Mouse (Mus musculus): ENCODE measurements around the gene Rpl29. TPM values are rescaled to one million over a fixed set of nuclear protein-coding genes. Genes with fewer than 3 reads are reported as not detected.

Rpl29 gene
- polyA plus RNA-seq, 1 experiment from 2014 or later: 931 TPM

DNA sequence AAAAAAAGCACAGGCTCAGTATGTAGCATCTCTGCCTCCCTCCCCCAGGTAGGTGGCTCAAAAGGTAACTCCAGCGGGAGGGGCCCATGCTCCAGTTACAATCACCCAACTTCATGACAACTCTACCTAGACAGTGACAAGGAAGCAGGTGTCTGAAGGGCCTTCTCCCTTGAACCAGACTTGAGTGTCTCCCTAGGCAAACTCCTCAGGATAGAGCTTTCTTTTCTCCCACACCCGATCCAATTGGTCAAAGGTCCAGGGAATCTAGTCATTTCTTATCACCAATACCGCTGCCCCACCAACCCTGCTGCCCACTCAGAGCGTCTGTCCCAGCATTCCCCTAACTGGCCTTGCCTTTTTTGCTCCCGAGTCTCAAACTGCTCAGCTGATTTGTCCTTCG, 37.5 kb downstream of the Rpl29 start:
- peaks cover 18% of the 10 kb centered on the region for H3K4me1 ChIP-seq (ENCODE audit: control insufficient read depth, insufficient read depth, low read length)
- 81% methylated on average over 6 of the region's 6 CpGs for WGBS
- no peak overlapping the region for H3K4me2 ChIP-seq (ENCODE audit: low read depth, low read length)
- ATAC-seq: no peak
- no peaks in the 10 kb centered on the region for H3K9me3 ChIP-seq (ENCODE audit: control insufficient read depth, low read length)
- H3K4me3 ChIP-seq (ENCODE audit: low read length): no peak overlapping the region
- no peaks in the 10 kb centered on the region for H3K36me3 ChIP-seq (ENCODE audit: control insufficient read depth, insufficient read depth, low read length)
- no peak overlapping the region for H3K9ac ChIP-seq (ENCODE audit: low read depth, low read length)
- H3K27me3 ChIP-seq (replicated peaks; ENCODE audit: control insufficient read depth, insufficient read depth, low read length): peaks cover 21% of the 10 kb centered on the region
- no peak overlapping the region for H3K27ac ChIP-seq (ENCODE audit: low read length)

DNA sequence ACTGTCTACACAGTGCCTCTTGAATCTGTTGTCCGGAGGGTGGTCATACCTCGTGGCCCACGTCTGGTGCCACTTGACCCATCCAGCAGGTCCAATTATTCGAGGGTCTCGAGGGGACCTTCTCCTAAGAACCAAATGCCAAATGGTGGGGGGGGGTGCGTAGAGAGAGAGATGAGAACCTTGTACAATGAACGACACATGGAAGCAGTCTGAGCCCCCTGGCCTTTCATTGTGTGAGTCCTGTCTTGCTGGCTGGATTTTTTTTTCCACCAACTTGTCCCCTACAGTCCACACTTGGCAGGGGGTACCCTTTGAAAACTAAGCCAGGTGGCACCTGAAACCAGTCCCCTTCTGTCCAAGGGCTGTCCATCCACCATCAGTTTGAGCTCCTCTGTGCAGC, 38.5 kb downstream of the Rpl29 start:
- Histone ChIP-seq H3K27ac (ENCODE audit: low read length) (no peak overlapping the region), H3K36me3 (ENCODE audit: control insufficient read depth, insufficient read depth, low read length) (no peaks in the 10 kb centered on the region), H3K9ac (ENCODE audit: low read depth, low read length) (no peak overlapping the region), H3K27me3 (replicated peaks; ENCODE audit: control insufficient read depth, insufficient read depth, low read length) (peaks cover 21% of the 10 kb centered on the region), H3K4me2 (ENCODE audit: low read depth, low read length) (no peak overlapping the region), H3K9me3 (ENCODE audit: control insufficient read depth, low read length) (no peaks in the 10 kb centered on the region), H3K4me1 (ENCODE audit: control insufficient read depth, insufficient read depth, low read length) (peaks cover 25% of the 10 kb centered on the region), H3K4me3 (ENCODE audit: low read length) (no peak overlapping the region)
- ATAC-seq: no peak
- WGBS: 93% methylated on average over 7 of the region's 7 CpGs

DNA sequence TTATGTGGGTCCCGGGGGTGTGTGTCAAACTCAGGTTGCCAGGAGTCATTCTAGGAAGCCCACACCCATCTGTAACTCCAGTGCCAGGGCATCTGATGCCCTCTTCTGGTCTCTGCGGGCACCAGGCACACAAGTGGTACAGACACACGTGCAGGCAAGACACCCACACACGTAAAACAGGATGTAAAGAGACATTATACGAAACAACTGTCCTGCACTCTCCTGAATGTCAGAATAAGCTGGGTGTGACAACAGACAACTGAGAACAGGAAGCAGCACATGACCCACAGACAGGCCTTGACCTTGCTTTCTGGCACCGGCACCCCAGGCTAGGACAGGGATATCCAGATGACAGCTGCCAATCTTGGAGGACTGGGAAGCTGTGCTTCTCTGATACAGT, 40.1 kb downstream of the Rpl29 start:
- Histone ChIP-seq H3K9me3 (ENCODE audit: control insufficient read depth, low read length) (no peaks in the 10 kb centered on the region), H3K27ac (ENCODE audit: low read length) (no peak overlapping the region), H3K9ac (ENCODE audit: low read depth, low read length) (no peak overlapping the region), H3K4me3 (ENCODE audit: low read length) (no peak overlapping the region), H3K4me1 (ENCODE audit: control insufficient read depth, insufficient read depth, low read length) (peaks cover 34% of the 10 kb centered on the region), H3K36me3 (ENCODE audit: control insufficient read depth, insufficient read depth, low read length) (no peaks in the 10 kb centered on the region), H3K27me3 (replicated peaks; ENCODE audit: control insufficient read depth, insufficient read depth, low read length) (peaks cover 17% of the 10 kb centered on the region), H3K4me2 (ENCODE audit: low read depth, low read length) (no peak overlapping the region)
- WGBS: 72% methylated on average over 6 of the region's 6 CpGs
- no peak for ATAC-seq

DNA sequence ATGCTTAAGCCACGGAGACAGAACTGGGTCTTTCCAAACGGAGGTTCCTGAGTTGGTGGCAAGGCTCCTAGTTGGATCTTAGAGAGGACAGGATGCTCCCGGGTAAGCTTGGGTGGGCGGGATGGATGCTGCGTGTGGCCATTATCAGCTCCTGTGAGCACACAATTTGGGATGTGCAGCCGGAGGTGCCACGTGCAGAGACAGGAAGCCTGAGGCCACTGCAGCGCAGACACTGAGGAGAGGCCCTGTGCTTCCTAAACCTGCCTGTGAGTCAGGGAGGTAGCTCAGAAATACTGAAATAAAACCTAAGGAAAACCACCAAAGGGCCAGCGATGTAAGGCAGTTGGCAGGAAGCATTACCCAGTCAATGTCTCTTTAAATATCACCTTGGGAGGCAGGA, 40.5 kb downstream of the Rpl29 start:
- no peak overlapping the region for H3K4me2 ChIP-seq (ENCODE audit: low read depth, low read length)
- H3K9ac ChIP-seq (ENCODE audit: low read depth, low read length): no peak overlapping the region
- peaks cover 34% of the 10 kb centered on the region for H3K4me1 ChIP-seq (ENCODE audit: control insufficient read depth, insufficient read depth, low read length)
- H3K27ac ChIP-seq (ENCODE audit: low read length): no peak overlapping the region
- peaks cover 12% of the 10 kb centered on the region for H3K27me3 ChIP-seq (replicated peaks; ENCODE audit: control insufficient read depth, insufficient read depth, low read length)
- H3K9me3 ChIP-seq (ENCODE audit: control insufficient read depth, low read length): no peaks in the 10 kb centered on the region
- H3K4me3 ChIP-seq (ENCODE audit: low read length): no peak overlapping the region
- no peaks in the 10 kb centered on the region for H3K36me3 ChIP-seq (ENCODE audit: control insufficient read depth, insufficient read depth, low read length)
- 76% methylated on average over 9 of the region's 9 CpGs for WGBS
- ATAC-seq: no peak

DNA sequence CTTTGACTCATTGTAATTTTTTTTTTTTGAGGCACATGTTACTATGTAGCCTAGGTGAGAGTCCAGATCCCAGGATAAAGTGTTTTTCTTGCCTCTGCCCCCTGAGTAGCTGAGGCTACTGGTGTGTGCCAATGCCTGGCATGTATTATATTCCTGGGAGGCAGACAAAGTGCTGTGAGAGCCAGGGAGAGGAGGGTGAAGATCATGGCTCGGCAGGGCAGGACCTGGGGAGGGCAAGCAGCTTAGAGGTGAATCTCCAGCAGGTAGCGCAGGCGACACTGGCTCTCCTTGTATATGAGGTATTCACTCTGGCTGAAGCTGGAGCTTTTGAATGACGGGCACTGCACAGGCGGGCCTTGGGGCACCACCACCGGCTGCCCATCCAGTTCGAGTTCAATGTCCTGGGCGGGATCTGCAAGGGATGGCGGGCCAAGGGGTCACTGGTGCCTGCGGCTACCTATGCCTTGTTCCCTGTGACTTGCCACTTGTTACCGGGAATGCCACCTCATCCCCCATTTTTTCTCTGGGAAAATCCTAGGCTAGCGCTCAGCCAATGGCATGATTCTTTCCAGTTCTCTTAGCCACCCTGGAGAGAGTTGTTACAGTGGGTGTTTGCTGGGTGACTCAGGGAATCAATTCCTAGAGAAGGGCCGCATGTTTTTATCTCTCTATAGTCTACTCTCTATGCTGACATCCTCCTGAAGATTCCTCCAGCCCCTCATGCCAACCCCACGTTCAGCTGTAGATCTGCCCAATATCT, 41.9 kb downstream of the Rpl29 start:
- Histone ChIP-seq H3K4me1 (ENCODE audit: control insufficient read depth, insufficient read depth, low read length) (peaks cover 39% of the 10 kb centered on the region), H3K27me3 (replicated peaks; ENCODE audit: control insufficient read depth, insufficient read depth, low read length) (no peaks in the 10 kb centered on the region; the same call in 1 of the 2 replicates), H3K4me2 (ENCODE audit: low read depth, low read length) (peak overlapping the region; percentile 48), H3K9ac (ENCODE audit: low read depth, low read length) (no peak overlapping the region), H3K27ac (ENCODE audit: low read length) (no peak overlapping the region), H3K9me3 (ENCODE audit: control insufficient read depth, low read length) (no peaks in the 10 kb centered on the region), H3K4me3 (ENCODE audit: low read length) (0 out of 2 replicates have a peak overlapping the region, but pooled peaks have one; percentile 13), H3K36me3 (ENCODE audit: control insufficient read depth, insufficient read depth, low read length) (no peaks in the 10 kb centered on the region)
- WGBS: 70% methylated on average over 14 of the region's 14 CpGs
- no peak for ATAC-seq

DNA sequence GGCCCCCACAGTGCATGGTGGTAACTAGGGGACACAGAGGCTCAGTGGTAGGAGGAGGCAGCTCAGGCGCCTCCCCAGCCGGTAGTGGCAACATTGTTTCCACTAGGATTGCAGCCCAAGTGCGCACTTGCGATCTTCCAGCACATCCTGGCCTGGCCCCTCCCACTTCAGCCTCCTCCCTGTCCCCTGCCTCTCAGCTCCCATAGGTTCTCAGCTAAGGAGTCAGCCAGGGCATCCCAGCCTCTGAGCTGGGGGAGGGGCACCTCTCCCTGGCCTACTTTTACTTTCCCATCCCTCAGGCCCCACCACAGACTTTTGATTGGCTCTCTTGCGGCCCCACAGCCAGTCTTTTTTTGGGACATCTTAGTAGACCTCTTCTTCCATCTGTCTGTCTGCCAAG, 42.6 kb downstream of the Rpl29 start:
- WGBS: 16% methylated on average over 5 of the region's 5 CpGs
- H3K9me3 ChIP-seq (ENCODE audit: control insufficient read depth, low read length): no peaks in the 10 kb centered on the region
- no peaks in the 10 kb centered on the region for H3K27me3 ChIP-seq (replicated peaks; ENCODE audit: control insufficient read depth, insufficient read depth, low read length)
- no peak overlapping the region for H3K27ac ChIP-seq (ENCODE audit: low read length)
- no peaks in the 10 kb centered on the region for H3K36me3 ChIP-seq (ENCODE audit: control insufficient read depth, insufficient read depth, low read length)
- H3K4me3 ChIP-seq (ENCODE audit: low read length): peak overlapping the region; percentile 13; the same call in 1 of the 2 replicates
- H3K4me2 ChIP-seq (ENCODE audit: low read depth, low read length): peak overlapping the region; percentile 48
- H3K4me1 ChIP-seq (ENCODE audit: control insufficient read depth, insufficient read depth, low read length): peaks cover 43% of the 10 kb centered on the region
- H3K9ac ChIP-seq (ENCODE audit: low read depth, low read length): no peak overlapping the region
- ATAC-seq: peak; percentile 20; the same call in 1 of the 2 replicates

DNA sequence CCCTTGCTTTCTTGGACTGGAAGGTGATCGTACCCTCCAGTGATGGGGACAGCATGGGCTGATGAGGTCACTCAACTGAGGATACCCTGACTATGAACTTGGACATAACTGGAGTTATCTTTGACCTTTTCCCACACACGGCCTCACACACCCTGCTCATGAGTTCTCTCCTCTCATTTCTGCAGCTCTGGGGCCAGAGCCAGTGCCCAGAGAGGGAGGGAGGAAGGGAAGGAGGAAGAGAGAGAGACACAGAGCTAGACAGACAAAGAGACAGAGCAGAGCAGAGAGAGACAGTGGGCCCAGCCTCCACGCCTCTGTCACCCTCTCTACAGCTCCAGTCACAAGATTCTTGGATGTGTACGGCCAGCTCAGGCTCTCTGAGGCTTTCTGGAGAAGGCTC, 43.1 kb downstream of the Rpl29 start:
- Histone ChIP-seq H3K9me3 (ENCODE audit: control insufficient read depth, low read length) (no peaks in the 10 kb centered on the region), H3K9ac (ENCODE audit: low read depth, low read length) (0 out of 2 replicates have a peak overlapping the region, but pooled peaks have one; percentile 6), H3K27me3 (replicated peaks; ENCODE audit: control insufficient read depth, insufficient read depth, low read length) (no peaks in the 10 kb centered on the region), H3K4me2 (ENCODE audit: low read depth, low read length) (no peak overlapping the region), H3K36me3 (ENCODE audit: control insufficient read depth, insufficient read depth, low read length) (no peaks in the 10 kb centered on the region), H3K27ac (ENCODE audit: low read length) (peak overlapping the region; percentile 31; the same call in 1 of the 2 replicates), H3K4me3 (ENCODE audit: low read length) (no peak overlapping the region), H3K4me1 (ENCODE audit: control insufficient read depth, insufficient read depth, low read length) (peaks cover 43% of the 10 kb centered on the region)
- no peak for ATAC-seq
- 57% methylated on average over 4 of the region's 4 CpGs for WGBS

DNA sequence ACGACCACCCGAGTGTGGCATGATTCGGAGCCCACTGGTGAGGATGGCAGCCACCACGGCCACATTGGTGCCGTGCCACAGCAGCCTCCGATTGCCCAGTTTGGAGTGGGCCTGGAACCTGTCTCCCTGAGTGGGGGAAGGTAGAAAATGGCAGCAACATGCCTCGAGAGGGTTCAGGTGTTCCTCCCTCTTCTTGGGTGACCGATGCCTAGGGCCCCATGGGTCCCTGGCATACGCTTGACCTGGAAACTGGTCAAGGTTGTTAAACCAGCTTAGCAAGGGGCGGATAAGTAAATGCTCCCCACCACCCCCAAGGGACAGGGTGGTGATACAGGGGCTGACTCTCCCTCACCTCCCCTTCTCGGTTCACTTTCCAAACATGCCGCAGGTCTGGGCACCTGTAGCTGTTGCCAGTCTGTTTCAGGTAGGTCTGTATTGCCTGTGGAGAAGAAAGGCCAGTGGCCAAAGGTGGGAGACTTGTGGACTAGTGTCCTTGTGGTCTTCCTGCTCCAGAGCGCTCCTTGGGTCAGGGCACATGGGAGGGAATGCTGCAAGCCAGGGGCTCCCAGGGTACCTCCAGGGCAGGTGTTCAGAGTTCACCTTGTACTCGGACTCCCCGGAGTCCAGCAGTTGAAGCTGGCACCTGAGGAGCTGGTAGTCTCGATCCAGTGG, 44.0 kb downstream of the Rpl29 start:
- no peak for ATAC-seq
- Histone ChIP-seq H3K9ac (ENCODE audit: low read depth, low read length) (no peak overlapping the region), H3K4me1 (ENCODE audit: control insufficient read depth, insufficient read depth, low read length) (peaks cover 49% of the 10 kb centered on the region)

DNA sequence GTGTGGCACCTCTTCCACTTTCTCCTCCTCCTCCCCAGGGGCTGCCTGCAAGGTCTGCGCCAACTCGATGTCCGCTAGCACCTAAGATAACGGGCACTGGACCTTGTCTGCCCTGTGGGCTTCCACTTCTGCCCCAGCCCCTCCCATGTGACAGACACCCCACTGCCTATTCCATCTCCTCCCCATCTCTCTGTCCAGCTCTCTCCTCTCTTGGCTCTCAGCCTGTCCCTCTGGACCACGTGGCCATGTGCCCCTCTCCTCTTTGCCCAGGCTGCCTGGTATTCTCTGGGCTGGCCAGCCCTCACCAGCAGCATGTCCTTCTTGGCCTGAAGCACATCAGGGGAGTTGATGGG, 44.5 kb downstream of the Rpl29 start:
- ATAC-seq: no peak
- H3K9me3 ChIP-seq (ENCODE audit: control insufficient read depth, low read length): no peaks in the 10 kb centered on the region
- no peak overlapping the region for H3K4me3 ChIP-seq (ENCODE audit: low read length)
- no peak overlapping the region; the same call in 1 of the 2 replicates for H3K9ac ChIP-seq (ENCODE audit: low read depth, low read length)
- H3K4me1 ChIP-seq (ENCODE audit: control insufficient read depth, insufficient read depth, low read length): peaks cover 50% of the 10 kb centered on the region
- H3K27me3 ChIP-seq (replicated peaks; ENCODE audit: control insufficient read depth, insufficient read depth, low read length): no peaks in the 10 kb centered on the region
- no peak overlapping the region for H3K27ac ChIP-seq (ENCODE audit: low read length)
- H3K4me2 ChIP-seq (ENCODE audit: low read depth, low read length): no peak overlapping the region
- WGBS: 74% methylated on average over 5 of the region's 5 CpGs
- no peaks in the 10 kb centered on the region for H3K36me3 ChIP-seq (ENCODE audit: control insufficient read depth, insufficient read depth, low read length)

More for the DNA sequence above, 44.0 kb downstream of the Rpl29 start:
- Histone ChIP-seq H3K27me3 (replicated peaks; ENCODE audit: control insufficient read depth, insufficient read depth, low read length) (no peaks in the 10 kb centered on the region), H3K9me3 (ENCODE audit: control insufficient read depth, low read length) (no peaks in the 10 kb centered on the region), H3K27ac (ENCODE audit: low read length) (no peak overlapping the region), H3K4me2 (ENCODE audit: low read depth, low read length) (no peak overlapping the region), H3K4me3 (ENCODE audit: low read length) (no peak overlapping the region), H3K36me3 (ENCODE audit: control insufficient read depth, insufficient read depth, low read length) (no peaks in the 10 kb centered on the region)
- 90% methylated on average over 16 of the region's 16 CpGs for WGBS
